Mouse (Mus musculus) C2C12 (cell line): Measurements from ENCODE around the gene Gxylt2.

Experiments
- CTCF ChIP-seq: IDR thresholded peaks from one replicate; pipeline ENCODE4 v1.5.1; 2011; ENCODE audit not compliant: control insufficient read depth, insufficient read depth, insufficient read length
- FOSL1 ChIP-seq: IDR thresholded peaks from one replicate; pipeline ENCODE4 v1.8.0; 2011; ENCODE audit warnings: mild to moderate bottlenecking, low read length; ENCODE audit not compliant: poor library complexity, insufficient read depth, severe bottlenecking
- MAX ChIP-seq: IDR thresholded peaks from one replicate; pipeline ENCODE4 v1.6.1; 2011; ENCODE audit warnings: mild to moderate bottlenecking, control low read depth
- MYOD1 ChIP-seq: IDR thresholded peaks from one replicate; pipeline ENCODE4 v1.6.1; 2011; ENCODE audit warnings: low read depth; ENCODE audit not compliant: control insufficient read depth, insufficient read length
- MYOG ChIP-seq: IDR thresholded peaks from one replicate; pipeline ENCODE4 v1.6.1; 2011; ENCODE audit not compliant: control insufficient read depth, insufficient read length; ENCODE audit errors: extremely low read depth
- USF1 ChIP-seq: IDR thresholded peaks from one replicate; pipeline ENCODE4 v1.6.1; 2011; ENCODE audit warnings: low read depth, mild to moderate bottlenecking, control low read depth, moderate library complexity

GRCm38 (mm10) chr6:100810117-100810516 lies 105.6 kb downstream of the Gxylt2 start:
- TF ChIP-seq CTCF (no peak), MAX (no peak), USF1 (no peak), MYOG (no peak), MYOD1 (no peak), FOSL1 (no peak)
